Mouse (Mus musculus) skeletal muscle tissue, adult 2 months (tissue): Measurements from ENCODE around the gene Cd52.

Experiments
- DNase-seq: peaks from one replicate; pipeline ENCODE4 v3.0.0-alpha.2; 2012; ENCODE audit warnings: low read depth, low spot score

Gene Cd52

DNA sequence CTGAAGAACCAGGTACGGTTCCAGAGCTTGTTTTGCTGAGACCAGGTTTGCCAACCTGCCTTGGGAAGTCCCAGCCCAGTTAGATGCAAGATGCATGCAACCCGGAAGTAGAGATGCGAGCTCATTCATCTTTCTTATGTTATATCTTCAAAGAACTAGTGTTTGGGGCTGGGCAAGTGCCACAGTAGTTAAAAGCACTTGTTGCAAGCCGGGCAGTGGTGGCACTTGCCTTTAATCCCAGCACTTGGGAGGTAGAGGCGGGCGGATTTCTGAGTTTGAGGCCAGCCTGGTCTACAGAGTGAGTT, 3.7 kb downstream of the Cd52 start:
- no peak for DNase-seq

- no peak for DNase-seq
These were observed 4.2 kb downstream of the Cd52 start for GRCm38 (mm10) chr4:134090521-134091224.

DNA sequence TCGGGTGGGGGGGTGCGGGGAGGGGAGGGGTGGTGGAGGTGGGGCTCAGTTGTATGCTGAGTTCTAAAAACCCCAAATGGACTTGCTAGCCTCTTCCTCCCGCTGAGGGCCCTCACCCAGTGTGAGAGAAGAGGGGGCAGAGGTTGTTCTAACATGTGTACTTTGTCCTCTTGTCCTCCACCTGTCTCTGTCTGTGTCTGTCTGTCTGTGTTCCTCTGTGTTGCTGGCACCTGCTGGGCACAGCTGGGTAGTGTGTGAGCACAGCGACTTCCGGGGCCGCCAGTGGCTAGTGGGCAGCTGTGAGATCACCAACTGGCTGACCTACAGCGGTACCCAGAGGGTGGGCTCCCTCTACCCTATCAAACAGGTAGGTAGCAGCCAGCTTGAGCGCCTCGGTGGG, 5.9 kb downstream of the Cd52 start:
- no peak for DNase-seq

- peak; percentile 32 for DNase-seq
These were observed 7.5 kb downstream of the Cd52 start for GRCm38 (mm10) chr4:134087412-134087811.

- DNase-seq = no peak
These were observed 9.9 kb downstream of the Cd52 start for GRCm38 (mm10) chr4:134084999-134085398.

- DNase-seq = no peak
These were observed 12.4 kb downstream of the Cd52 start for GRCm38 (mm10) chr4:134082460-134082859.

DNA sequence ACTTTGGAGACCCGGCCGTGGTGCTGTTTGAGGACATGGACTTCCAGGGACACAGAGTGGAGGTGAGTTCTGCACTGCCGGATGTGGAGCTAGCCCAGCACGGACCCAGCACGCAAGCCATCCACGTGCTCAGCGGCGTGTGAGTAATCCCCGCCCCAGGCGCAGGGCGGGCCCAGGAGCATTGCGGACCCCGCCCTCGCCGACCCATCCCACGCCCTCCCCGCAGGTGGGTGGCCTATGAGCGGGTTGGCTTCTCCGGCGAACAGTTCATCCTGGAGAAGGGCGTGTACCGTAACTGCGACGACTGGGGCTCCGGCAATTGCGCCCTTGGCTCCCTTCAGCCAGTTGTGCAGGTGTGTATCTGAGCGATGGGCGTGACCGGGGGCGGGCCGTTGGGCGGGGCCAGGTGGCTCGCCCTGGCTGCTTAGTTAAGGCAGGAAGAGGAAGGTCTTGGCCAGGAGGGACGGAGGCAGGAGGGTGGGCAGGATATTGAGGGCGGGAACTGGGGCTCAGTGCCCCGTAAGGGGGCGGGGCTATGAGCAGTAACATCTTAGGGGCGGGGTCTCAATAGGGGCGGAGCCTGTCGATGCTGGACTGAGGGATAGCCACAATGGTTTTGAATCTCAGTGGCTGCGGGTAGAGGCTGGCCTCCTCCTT, 13.0 kb downstream of the Cd52 start:
- peak; percentile 42 for DNase-seq

DNA sequence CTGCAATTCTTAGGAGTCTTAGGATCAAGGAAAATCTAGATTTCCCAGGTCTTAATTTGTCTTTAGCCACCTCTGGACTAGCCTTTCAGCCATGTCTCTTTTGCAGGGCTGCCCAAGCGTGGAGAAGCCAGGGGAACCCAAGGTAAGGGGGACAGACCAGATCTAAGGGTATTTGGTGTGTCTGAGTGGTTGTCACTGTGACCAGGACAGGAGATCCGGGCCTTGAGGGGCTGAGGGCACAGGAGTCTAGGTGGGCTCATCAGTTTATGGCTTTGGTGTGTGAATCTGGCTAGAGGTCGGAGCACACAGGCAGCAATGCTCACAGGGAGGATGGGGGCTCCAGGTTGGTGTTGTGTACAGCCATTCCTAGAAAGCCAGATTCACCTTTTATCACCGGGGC, 14.2 kb downstream of the Cd52 start:
- DNase-seq = no peak

DNA sequence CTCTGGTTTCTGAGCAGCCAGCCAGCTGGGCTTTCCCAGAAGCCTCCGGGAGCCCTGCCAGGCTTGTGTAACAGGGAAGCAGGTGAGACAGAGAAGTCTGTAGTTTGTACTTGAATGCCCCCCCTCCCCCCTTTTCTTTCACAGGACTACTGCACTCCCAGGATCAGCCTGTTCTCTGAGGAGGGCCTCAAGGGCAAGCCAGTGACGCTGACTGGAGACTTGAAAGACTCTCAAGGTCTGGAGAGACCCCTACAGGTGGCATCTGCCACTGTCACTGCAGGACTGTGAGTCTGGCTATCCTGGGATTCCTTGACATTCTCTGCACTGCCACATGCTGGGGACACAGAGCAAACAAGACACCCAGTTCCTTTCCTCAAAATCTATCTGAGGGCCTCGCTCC, 16.2 kb downstream of the Cd52 start:
- DNase-seq = peak; percentile 39

GRCm38 (mm10) chr4:134068793-134069580, 25.9 kb downstream of the Cd52 start:
- no peak for DNase-seq

DNA sequence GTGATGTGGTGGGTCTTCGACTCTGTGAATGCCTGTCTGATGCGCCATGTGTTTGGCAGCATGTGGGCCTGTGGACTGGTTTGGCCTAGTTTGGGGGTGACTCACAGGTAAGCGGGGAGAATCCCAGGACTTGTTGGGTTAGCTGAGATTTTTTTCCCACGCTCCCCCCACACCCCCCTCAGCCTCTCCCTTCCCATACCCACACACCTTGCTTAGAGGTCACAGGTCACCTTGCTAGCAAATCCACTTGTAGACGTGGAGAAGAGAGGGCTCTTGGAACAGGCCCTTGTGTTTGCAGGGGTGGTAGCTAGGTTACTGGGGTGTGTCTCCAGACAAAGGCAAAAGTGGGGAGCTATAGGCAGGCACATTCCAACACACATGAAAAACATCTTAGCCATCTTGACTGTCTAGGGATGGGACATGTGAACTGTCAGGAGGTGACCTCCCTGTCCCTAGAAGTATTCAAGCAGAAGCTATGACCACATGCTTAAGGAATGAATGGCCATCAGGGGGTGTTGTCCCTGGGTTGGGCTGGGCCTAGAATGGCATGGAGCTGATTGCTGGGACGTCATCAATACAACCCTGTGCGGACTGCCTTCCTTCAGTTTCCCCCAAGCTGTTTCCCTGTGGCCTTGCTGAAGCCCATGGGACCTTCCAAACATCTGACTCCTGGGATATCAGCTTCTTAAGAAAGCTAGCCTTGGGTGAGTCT, 26.9 kb downstream of the Cd52 start:
- DNase-seq = no peak

GRCm38 (mm10) chr4:134067383-134067782, 27.5 kb downstream of the Cd52 start:
- DNase-seq = no peak

DNA sequence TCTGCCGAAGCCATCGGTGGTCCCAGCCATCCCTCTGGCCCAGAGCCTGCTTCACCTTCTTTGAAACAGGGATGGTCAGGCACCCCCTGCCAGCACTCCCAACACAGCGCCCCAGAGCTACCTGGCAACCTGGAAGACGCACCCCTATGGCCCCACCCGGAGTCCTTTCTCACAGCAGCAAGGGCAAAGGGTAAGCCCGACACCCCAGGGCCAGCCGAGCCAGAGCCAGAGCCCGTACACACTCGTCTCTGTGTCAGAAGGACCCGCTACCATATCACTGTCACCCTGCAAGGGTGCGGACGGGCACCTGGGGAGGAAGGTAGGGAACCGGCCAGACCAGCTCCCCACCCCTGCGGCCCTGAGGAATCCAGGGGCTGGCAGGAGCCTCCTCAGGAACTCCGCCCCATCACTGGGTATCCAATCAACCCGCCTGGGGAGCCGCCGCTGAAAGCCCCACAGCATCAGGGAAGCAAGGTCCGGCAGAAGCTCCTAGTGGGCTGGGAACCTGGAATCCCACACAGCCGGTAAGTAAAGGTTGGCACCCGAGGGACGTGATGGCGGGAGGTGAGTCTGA, 29.4 kb downstream of the Cd52 start:
- no peak for DNase-seq

DNA sequence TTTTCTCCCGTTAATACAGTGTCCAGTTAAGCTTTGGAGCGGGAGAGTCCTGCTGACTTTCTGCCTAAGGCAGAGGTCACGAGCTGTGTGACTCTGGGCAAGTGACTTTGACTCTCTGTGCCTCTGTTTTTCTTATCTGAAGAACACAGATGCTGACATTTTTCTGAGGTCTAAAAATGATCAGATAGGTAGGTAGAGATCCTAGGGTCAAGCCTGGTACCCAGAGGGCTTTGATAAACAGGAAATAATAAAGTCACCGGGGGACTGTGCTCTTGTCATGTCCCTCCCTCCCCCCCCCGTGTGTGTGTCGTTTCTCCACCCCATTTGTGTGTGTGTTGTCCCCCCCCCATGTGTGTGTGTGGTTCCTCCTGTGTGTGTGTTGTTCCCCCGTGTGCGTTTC, 32.3 kb downstream of the Cd52 start:
- no peak for DNase-seq

- DNase-seq = no peak
These were observed 32.9 kb downstream of the Cd52 start for GRCm38 (mm10) chr4:134061944-134062446.

- no peak for DNase-seq
These were observed 33.6 kb downstream of the Cd52 start for GRCm38 (mm10) chr4:134061166-134061830.

DNA sequence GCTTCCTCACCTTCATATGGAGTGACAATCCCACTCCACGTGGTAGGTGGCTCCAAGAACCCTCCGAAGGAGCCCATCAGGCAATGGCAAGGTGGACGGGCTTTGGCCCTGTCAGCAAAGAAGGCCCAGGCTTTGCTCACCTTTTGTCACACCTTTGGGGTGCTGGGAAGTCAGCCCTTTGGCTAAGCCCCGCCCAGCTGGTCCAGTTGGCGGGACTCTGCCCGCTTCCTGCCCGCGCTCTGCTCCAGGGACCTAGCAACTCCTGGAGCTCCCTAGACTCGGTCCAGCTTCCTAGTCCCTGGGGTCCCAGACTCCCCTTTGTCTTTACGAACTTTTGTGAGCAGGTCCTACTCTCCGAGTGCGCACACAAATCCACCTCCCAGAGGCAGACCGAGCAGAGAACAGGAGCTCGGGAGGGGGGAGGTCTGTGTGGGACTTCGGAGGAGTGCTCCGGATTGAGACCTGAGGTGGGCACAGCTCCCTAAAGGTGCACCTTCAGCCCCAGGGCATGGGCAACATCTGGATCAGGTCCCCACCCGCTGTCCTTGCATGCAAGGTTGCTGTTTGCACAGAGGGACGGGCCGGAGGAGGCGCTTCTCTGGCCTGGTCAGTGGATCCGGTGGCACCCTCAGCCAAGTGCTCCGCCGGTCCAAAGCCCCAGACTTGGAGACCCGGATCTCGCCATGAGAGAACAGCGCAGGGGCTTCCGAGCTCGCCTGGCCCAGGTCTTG, 34.6 kb downstream of the Cd52 start, which contains the start of gene Crybg2:
Crybg2 (plus strand) TSS at position 681 of the 731 bp plus-strand sequence.
- no peak for DNase-seq

DNA sequence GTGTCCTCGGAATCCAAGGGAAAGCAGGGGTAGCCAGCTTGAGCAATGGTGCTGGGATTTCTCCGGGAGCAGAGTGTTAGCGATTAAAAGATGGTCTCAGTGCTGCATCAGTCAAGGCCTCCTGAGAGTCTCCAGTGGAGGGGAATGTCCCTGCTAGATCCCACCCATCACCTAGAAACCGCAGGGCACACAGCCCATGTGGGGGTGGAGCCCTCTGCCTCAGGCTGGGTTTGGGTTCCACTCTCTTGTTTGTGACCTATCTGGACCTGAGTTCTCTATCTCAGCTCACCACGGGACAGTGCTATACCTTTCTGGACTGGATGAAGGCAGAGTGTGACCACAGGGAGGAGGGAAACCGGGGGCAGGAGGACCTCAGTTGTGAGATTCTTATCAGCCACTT, 36.0 kb downstream of the Cd52 start:
- DNase-seq = no peak

GRCm38 (mm10) chr4:134058166-134058715, 36.6 kb downstream of the Cd52 start:
- no peak for DNase-seq

GRCm38 (mm10) chr4:134053538-134053937, 41.3 kb downstream of the Cd52 start, which contains the start of gene Zfp683:
TSS of gene Zfp683 (plus strand) at chr4:134053838.
- DNase-seq = no peak
